Mouse (Mus musculus): ENCODE results near the gene Lmod3. TPM values are rescaled to one million over a fixed set of nuclear protein-coding genes. Genes with fewer than 3 reads are reported as not detected.

Lmod3 gene
- total and polyA plus RNA-seq, 3 experiments = 26.3 to 63.0 (median 50.1) TPM

DNA sequence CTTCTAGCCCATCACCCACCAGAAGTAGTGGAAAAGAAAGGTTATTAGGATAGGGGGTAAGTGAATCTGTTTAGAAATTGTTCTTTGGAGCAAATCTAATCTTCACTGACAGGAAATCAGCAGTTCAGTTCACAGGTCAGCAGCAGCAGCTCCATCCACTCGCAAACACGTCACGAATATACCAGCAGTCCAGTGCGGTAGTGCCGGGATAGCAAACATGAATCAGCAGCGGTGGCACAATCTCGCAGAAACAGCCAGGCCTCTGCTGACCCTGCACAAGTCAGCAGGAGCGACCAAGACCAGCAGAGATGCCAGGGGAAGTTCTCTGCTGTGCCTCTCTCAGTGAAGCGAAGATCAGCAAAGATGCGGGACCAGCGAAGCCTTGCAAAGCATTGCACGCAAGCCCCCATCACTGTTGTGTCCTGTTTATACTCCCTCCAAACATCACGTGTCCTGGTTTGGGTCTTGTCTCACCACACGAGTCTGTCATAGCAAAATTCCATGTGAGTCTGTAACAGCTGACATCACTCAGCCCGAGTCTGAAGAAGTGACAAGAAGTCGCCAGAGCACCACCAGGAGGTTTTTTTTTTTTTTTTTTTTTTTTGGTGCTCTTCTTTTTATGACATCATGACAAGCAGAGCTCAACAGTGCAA lies 20.6 kb upstream of the Lmod3 start:
- TF ChIP-seq EP300 (IDR thresholded peaks at IDR 0.05; ENCODE audit: insufficient read depth, low read depth, low read length) (no peak), CTCF (IDR thresholded peaks at IDR 0.05) (no peak), POLR2A (IDR thresholded peaks at IDR 0.05; ENCODE audit: insufficient read depth, low read depth, low read length) (no peak)
- Histone ChIP-seq H3K4me3 (no peak overlapping the region), H3K27me3 (ENCODE audit: control insufficient read depth, insufficient read depth, low read length) (no peaks in the 10 kb centered on the region), H3K4me1 (ENCODE audit: control insufficient read depth, insufficient read depth, low read length) (peaks cover 11% of the 10 kb centered on the region), H3K79me2 (replicated peaks; ENCODE audit: control insufficient read depth, insufficient read depth, low read length) (no peaks in the 10 kb centered on the region), H3K27ac (peak overlapping the region; percentile 20), H3K9ac (ENCODE audit: low read depth, low read length) (no peak overlapping the region), H3K36me3 (ENCODE audit: control insufficient read depth, insufficient read depth, low read length) (no peaks in the 10 kb centered on the region)
- 62% methylated on average over 16 of the region's 16 CpGs for WGBS
- peak in 1 of 2 experiments; percentile 35 for DNase-seq
- intact Hi-C loops (cut with DNase I) = loop anchor here (10.0 kb wide), 1 partner anchor 462 kb away; no protein-coding TSS in a partner anchor

GRCm38 (mm10) chr6:97272349-97272748 lies 19.8 kb upstream of the Lmod3 start:
- Histone ChIP-seq H3K27me3 (ENCODE audit: control insufficient read depth, insufficient read depth, low read length) (no peaks in the 10 kb centered on the region), H3K9ac (ENCODE audit: low read depth, low read length) (no peak overlapping the region), H3K79me2 (replicated peaks; ENCODE audit: control insufficient read depth, insufficient read depth, low read length) (no peaks in the 10 kb centered on the region), H3K4me1 (ENCODE audit: control insufficient read depth, insufficient read depth, low read length) (peaks cover 10% of the 10 kb centered on the region), H3K4me3 (no peak overlapping the region), H3K27ac (no peak overlapping the region), H3K36me3 (ENCODE audit: control insufficient read depth, insufficient read depth, low read length) (no peaks in the 10 kb centered on the region)
- no peak for DNase-seq
- 79% methylated on average over 2 of the region's 2 CpGs for WGBS
- intact Hi-C loops (cut with DNase I) = loop anchor here (10.0 kb wide), 1 partner anchor 462 kb away; no protein-coding TSS in a partner anchor
- TF ChIP-seq EP300 (IDR thresholded peaks at IDR 0.05; ENCODE audit: insufficient read depth, low read depth, low read length) = no peak
- TF ChIP-seq CTCF (IDR thresholded peaks at IDR 0.05) = no peak
- TF ChIP-seq POLR2A (IDR thresholded peaks at IDR 0.05; ENCODE audit: insufficient read depth, low read depth, low read length) = no peak

- H3K36me3 ChIP-seq (ENCODE audit: control insufficient read depth, insufficient read depth, low read length) = no peaks in the 10 kb centered on the region; the same call in 1 of the 2 replicates
- H3K27ac ChIP-seq = no peak overlapping the region
- WGBS = 74% methylated on average over 11 of the region's 11 CpGs
- no peak for DNase-seq
- no peak overlapping the region for H3K9ac ChIP-seq (ENCODE audit: low read depth, low read length)
- H3K4me3 ChIP-seq = no peak overlapping the region
- no peak for TF ChIP-seq EP300 (IDR thresholded peaks at IDR 0.05; ENCODE audit: insufficient read depth, low read depth, low read length)
- TF ChIP-seq CTCF (IDR thresholded peaks at IDR 0.05) = no peak
- no peak for TF ChIP-seq POLR2A (IDR thresholded peaks at IDR 0.05; ENCODE audit: insufficient read depth, low read depth, low read length)
- H3K4me1 ChIP-seq (ENCODE audit: control insufficient read depth, insufficient read depth, low read length) = peaks cover 3% of the 10 kb centered on the region
- no peaks in the 10 kb centered on the region for H3K27me3 ChIP-seq (ENCODE audit: control insufficient read depth, insufficient read depth, low read length)
- no peaks in the 10 kb centered on the region for H3K79me2 ChIP-seq (replicated peaks; ENCODE audit: control insufficient read depth, insufficient read depth, low read length)
- intact Hi-C loops (cut with DNase I) = no loop called here
Observed at GRCm38 (mm10) chr6:97269596-97269995, 17.0 kb upstream of the Lmod3 start.

DNA sequence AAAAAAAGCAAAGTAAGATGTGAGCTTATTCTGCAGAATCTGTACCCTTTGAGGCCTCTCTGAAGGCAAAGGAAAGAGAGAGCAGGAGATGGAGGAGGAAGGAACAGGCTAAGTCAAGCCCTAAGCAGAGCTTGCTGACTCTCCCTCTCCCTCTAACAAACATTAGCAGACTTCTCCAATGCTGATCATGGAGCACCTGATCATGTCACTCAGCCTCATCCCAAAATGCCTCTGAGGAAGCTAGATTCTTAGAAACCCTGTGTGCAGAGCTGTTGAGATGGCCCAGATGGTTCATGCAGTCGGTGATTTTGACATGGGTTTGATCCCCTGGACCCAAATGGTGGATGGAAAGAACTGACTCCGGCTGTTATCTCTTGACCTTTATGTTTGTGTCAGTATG lies 14.6 kb upstream of the Lmod3 start:
- TF ChIP-seq POLR2A (IDR thresholded peaks at IDR 0.05; ENCODE audit: insufficient read depth, low read depth, low read length) (no peak), CTCF (IDR thresholded peaks at IDR 0.05) (no peak), EP300 (IDR thresholded peaks at IDR 0.05; ENCODE audit: insufficient read depth, low read depth, low read length) (no peak)
- no peak for DNase-seq
- H3K4me1 ChIP-seq (ENCODE audit: control insufficient read depth, insufficient read depth, low read length) = peaks cover 3% of the 10 kb centered on the region; the same call in 1 of the 2 replicates
- H3K36me3 ChIP-seq (ENCODE audit: control insufficient read depth, insufficient read depth, low read length) = no peaks in the 10 kb centered on the region; the same call in 1 of the 2 replicates
- no peaks in the 10 kb centered on the region for H3K27me3 ChIP-seq (ENCODE audit: control insufficient read depth, insufficient read depth, low read length)
- 81% methylated on average over 2 of the region's 2 CpGs for WGBS
- H3K27ac ChIP-seq = no peak overlapping the region
- no peaks in the 10 kb centered on the region for H3K79me2 ChIP-seq (replicated peaks; ENCODE audit: control insufficient read depth, insufficient read depth, low read length)
- H3K4me3 ChIP-seq = no peak overlapping the region
- no peak overlapping the region for H3K9ac ChIP-seq (ENCODE audit: low read depth, low read length)
- intact Hi-C loops (cut with DNase I) = no loop called here

GRCm38 (mm10) chr6:97266661-97267060 lies 14.1 kb upstream of the Lmod3 start:
- H3K4me1 ChIP-seq (ENCODE audit: control insufficient read depth, insufficient read depth, low read length) = peaks cover 3% of the 10 kb centered on the region; the same call in 1 of the 2 replicates
- H3K27me3 ChIP-seq (ENCODE audit: control insufficient read depth, insufficient read depth, low read length) = no peaks in the 10 kb centered on the region
- no peak for DNase-seq
- no peaks in the 10 kb centered on the region for H3K79me2 ChIP-seq (replicated peaks; ENCODE audit: control insufficient read depth, insufficient read depth, low read length)
- no peak overlapping the region for H3K9ac ChIP-seq (ENCODE audit: low read depth, low read length)
- WGBS = 72% methylated on average over 4 of the region's 4 CpGs
- intact Hi-C loops (cut with DNase I) = no loop called here
- no peaks in the 10 kb centered on the region; the same call in 1 of the 2 replicates for H3K36me3 ChIP-seq (ENCODE audit: control insufficient read depth, insufficient read depth, low read length)
- H3K4me3 ChIP-seq = no peak overlapping the region
- peak overlapping the region; percentile 87 for H3K27ac ChIP-seq
- no peak for TF ChIP-seq CTCF (IDR thresholded peaks at IDR 0.05)
- TF ChIP-seq EP300 (IDR thresholded peaks at IDR 0.05; ENCODE audit: insufficient read depth, low read depth, low read length) = no peak
- no peak for TF ChIP-seq POLR2A (IDR thresholded peaks at IDR 0.05; ENCODE audit: insufficient read depth, low read depth, low read length)

DNA sequence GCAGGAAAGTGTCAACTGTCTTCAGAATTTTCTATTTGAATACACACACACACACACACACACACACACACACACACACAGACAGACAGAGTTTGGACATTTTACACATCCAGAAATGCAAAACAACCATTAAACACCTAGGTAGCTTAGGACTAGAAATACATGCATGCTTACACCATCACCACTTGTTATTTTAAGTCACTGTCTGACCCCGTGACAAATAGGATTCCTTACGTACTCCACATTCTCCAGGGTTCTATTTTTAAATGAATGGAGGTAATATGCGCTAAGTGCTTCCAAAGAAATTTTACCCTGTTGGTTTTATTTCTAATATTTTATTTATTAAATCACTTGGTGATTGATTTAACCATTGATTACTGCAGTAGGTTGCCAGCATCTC lies 13.1 kb upstream of the Lmod3 start:
- DNase-seq = no peak
- H3K27me3 ChIP-seq (ENCODE audit: control insufficient read depth, insufficient read depth, low read length) = no peaks in the 10 kb centered on the region
- intact Hi-C loops (cut with DNase I) = no loop called here
- no peak overlapping the region for H3K4me3 ChIP-seq
- H3K27ac ChIP-seq = peak overlapping the region; percentile 87
- no peaks in the 10 kb centered on the region for H3K79me2 ChIP-seq (replicated peaks; ENCODE audit: control insufficient read depth, insufficient read depth, low read length)
- WGBS = 51% methylated on average over 3 of the region's 3 CpGs
- H3K36me3 ChIP-seq (ENCODE audit: control insufficient read depth, insufficient read depth, low read length) = no peaks in the 10 kb centered on the region; the same call in 1 of the 2 replicates
- no peak for TF ChIP-seq EP300 (IDR thresholded peaks at IDR 0.05; ENCODE audit: insufficient read depth, low read depth, low read length)
- no peak for TF ChIP-seq CTCF (IDR thresholded peaks at IDR 0.05)
- no peak for TF ChIP-seq POLR2A (IDR thresholded peaks at IDR 0.05; ENCODE audit: insufficient read depth, low read depth, low read length)
- H3K9ac ChIP-seq (ENCODE audit: low read depth, low read length) = peak overlapping the region; percentile 60; the same call in 1 of the 2 replicates
- peaks cover 3% of the 10 kb centered on the region; the same call in 1 of the 2 replicates for H3K4me1 ChIP-seq (ENCODE audit: control insufficient read depth, insufficient read depth, low read length)

All from heart, adult 2 months (tissue).